Mouse (Mus musculus) intestine, embryonic 15.5 days (tissue): ENCODE measurements around the gene Fam198b. TPM values are rescaled to one million over a fixed set of nuclear protein-coding genes. Genes with fewer than 3 reads are reported as not detected.

ENCODE experiments used
- polyA plus RNA-seq: library from polyadenylated mRNA; unstranded; fragments of >200 nt; fragmentation: Nextera tagmentation; extraction: Ambion mirVana; gene quantifications from 2 replicates; pipeline ENCODE4 v1.2.1, GENCODE M21; 2015

Fam198b gene
- polyA plus RNA-seq, 1 experiment from 2014 or later = 13.0 TPM

Other genes with a start within 250 kb of the Fam198b start
- gene Rxfp1, start 146.7 kb upstream of the Fam198b start, polyA plus RNA-seq = 0.04 and 0.10 TPM in 2 replicates
- 10.6 and 11.1 TPM in 2 replicates for gene Tmem144, start 31.8 kb upstream of the Fam198b start, polyA plus RNA-seq